Mouse (Mus musculus) midbrain, postnatal 0 days (tissue): ENCODE measurements around the gene Smarcb1. TPM values are rescaled to one million over a fixed set of nuclear protein-coding genes. Genes with fewer than 3 reads are reported as not detected.

Experiments
- ATAC-seq: fragments of 200-750 bp; cut with Nextera tagmentation; 2 replicates; pipeline ENCODE4 v1.8.0; 2017; ENCODE audit warnings: moderate number of reproducible peaks, mild to moderate bottlenecking, moderate TSS enrichment, moderate library complexity; ENCODE audit not compliant: low FRiP score
- DNase-seq: peaks from one replicate; pipeline ENCODE4 v3.0.0-alpha.2; 2015; ENCODE audit warnings: low spot score
- H3K27ac ChIP-seq: fragments of 300-500 bp; sonication (generic); 2 replicates; pipeline ENCODE4 v1.5.1; 2014; ENCODE audit warnings: low read depth, mild to moderate bottlenecking, low read length, mixed read lengths
- H3K27me3 ChIP-seq: fragments of 300-500 bp; sonication (generic); 2 replicates; pipeline ENCODE4 v1.6.1; 2014; ENCODE audit warnings: low read length, control low read depth, mixed read lengths; ENCODE audit not compliant: insufficient read depth
- H3K36me3 ChIP-seq: fragments of 300-500 bp; sonication (generic); 2 replicates; pipeline ENCODE4 v1.6.1; 2014; ENCODE audit warnings: low read length, control low read depth, mixed read lengths; ENCODE audit not compliant: insufficient read depth
- H3K4me1 ChIP-seq: fragments of 300-500 bp; sonication (generic); 2 replicates; pipeline ENCODE4 v1.6.1; 2014; ENCODE audit warnings: mild to moderate bottlenecking, control low read depth, antibody characterized with exemption, low read length, mixed read lengths; ENCODE audit not compliant: insufficient read depth
- H3K4me2 ChIP-seq: fragments of 300-500 bp; sonication (generic); 2 replicates; pipeline ENCODE4 v1.6.1; 2014; ENCODE audit warnings: low read depth, mild to moderate bottlenecking, low read length, mixed read lengths; ENCODE audit not compliant: poor library complexity, severe bottlenecking
- H3K4me3 ChIP-seq: fragments of 300-500 bp; sonication (generic); 2 replicates; pipeline ENCODE4 v1.5.1; 2014; ENCODE audit warnings: low read depth, mild to moderate bottlenecking, low read length, moderate library complexity
- H3K9ac ChIP-seq: fragments of 300-500 bp; sonication (generic); replicated peaks from 2 replicates; pipeline ENCODE4 v1.6.1; 2014; ENCODE audit warnings: mild to moderate bottlenecking, low read length, moderate library complexity, mixed read lengths; ENCODE audit not compliant: poor library complexity, severe bottlenecking
- H3K9me3 ChIP-seq: fragments of 300-500 bp; sonication (generic); 2 replicates; pipeline ENCODE4 v1.6.1; 2016; ENCODE audit warnings: low read length, control low read depth
- CTCF ChIP-seq: IDR thresholded peaks from 2 replicates; pipeline ENCODE4 v1.5.1; 2016; ENCODE audit warnings: antibody characterized with exemption, mild to moderate bottlenecking
- WGBS: fragments of 180-500 bp; shearing (Covaris S2); extraction: QIAGEN DNeasy Blood & Tissue Kit; methylation state at CpG from one replicate; pipeline ENCODE4 v1.1.7; 2014; 5-methylcytosine and 5-hydroxymethylcytosine counted together
- polyA plus RNA-seq: library from polyadenylated mRNA; unstranded; fragments of >200 nt; fragmentation: Nextera tagmentation; extraction: Ambion mirVana; gene quantifications from 2 replicates; pipeline ENCODE4 v1.2.1, GENCODE M21; 2015
- total RNA-seq: library from RNA; depleted of rRNA; stranded (reverse); fragments of >200 nt; gene quantifications from 2 replicates; pipeline ENCODE4 v1.2.3, GENCODE M21; 2014

The Smarcb1 gene
- total and polyA plus RNA-seq, 2 experiments from 2014 or later, result 147 to 205 TPM

GRCm38 (mm10) chr10:75859107-75859746 lies 62.2 kb downstream of the Smarcb1 start:
- Histone ChIP-seq H3K4me3 (peak overlapping the region; percentile 49), H3K9ac (peak overlapping the region; percentile 80), H3K4me1 (peaks cover 9% of the 10 kb centered on the region; the same call in 1 of the 2 replicates), H3K36me3 (peaks cover 15% of the 10 kb centered on the region; the same call in 1 of the 2 replicates), H3K27me3 (no peaks in the 10 kb centered on the region), H3K4me2 (peak overlapping the region; percentile 64), H3K27ac (peak overlapping the region; percentile 86), H3K9me3 (no peaks in the 10 kb centered on the region)
- 2% methylated on average over 21 of the region's 27 CpGs for WGBS
- DNase-seq (peak; percentile 82), ATAC-seq (peak; percentile 82)
- peak; percentile 36; the same call in 1 of the 2 replicates for TF ChIP-seq CTCF

DNA sequence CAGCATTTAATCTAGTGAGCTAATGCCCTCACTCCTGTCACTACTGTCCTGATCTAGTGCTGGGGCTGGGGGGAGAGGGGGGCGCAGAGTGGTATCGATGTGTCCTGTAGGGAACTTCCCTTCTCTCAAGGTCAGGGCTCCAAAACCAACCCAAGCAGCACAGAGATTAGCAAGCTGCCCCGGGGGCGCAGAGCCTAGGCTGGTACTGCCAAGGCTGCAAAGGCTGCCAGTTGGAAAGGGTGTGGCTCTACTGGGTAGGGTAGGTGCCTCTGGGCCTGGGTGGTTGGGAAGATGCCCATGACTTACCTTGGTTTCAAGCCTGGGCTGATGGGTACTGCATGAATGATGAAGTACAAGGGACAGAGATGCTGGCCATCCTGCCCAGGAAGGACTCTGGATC lies 63.8 kb downstream of the Smarcb1 start:
- DNase-seq, result no peak
- Histone ChIP-seq H3K27me3 (no peaks in the 10 kb centered on the region), H3K36me3 (peaks cover 15% of the 10 kb centered on the region; the same call in 1 of the 2 replicates), H3K4me1 (peaks cover 9% of the 10 kb centered on the region; the same call in 1 of the 2 replicates), H3K4me2 (no peak overlapping the region), H3K9ac (no peak overlapping the region), H3K27ac (no peak overlapping the region), H3K9me3 (no peaks in the 10 kb centered on the region), H3K4me3 (no peak overlapping the region)
- 91% methylated on average over 4 of the region's 4 CpGs for WGBS
- TF ChIP-seq CTCF, result no peak
- ATAC-seq, result no peak

DNA sequence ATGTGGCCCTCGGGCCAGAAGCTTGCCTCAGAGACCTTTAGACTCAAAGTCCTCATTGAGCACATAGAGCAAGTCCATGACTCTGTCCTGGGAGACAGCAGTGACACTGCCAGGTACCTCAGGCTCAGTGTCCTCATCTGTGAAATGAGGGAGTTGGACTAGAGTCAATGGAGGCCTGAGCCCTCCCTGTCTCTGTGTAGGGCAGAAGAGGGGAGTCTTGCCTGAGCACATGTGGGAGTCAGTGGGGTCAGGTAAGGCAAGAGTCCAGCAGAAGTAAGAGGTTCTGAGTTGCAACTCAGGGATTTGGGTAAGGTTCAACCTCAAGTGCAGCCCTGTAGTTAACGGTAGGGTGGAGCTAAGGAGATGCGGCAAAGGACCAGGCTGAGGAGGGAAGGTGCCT lies 64.4 kb downstream of the Smarcb1 start:
- DNase-seq (no peak), ATAC-seq (no peak)
- WGBS, result 87% methylated on average over 3 of the region's 3 CpGs
- H3K9ac ChIP-seq, result no peak overlapping the region
- H3K27ac ChIP-seq, result no peak overlapping the region
- no peak overlapping the region for H3K4me3 ChIP-seq
- H3K9me3 ChIP-seq, result no peaks in the 10 kb centered on the region
- peaks cover 9% of the 10 kb centered on the region; the same call in 1 of the 2 replicates for H3K4me1 ChIP-seq
- H3K27me3 ChIP-seq, result no peaks in the 10 kb centered on the region
- H3K4me2 ChIP-seq, result no peak overlapping the region
- TF ChIP-seq CTCF, result no peak
- H3K36me3 ChIP-seq, result peaks cover 15% of the 10 kb centered on the region; the same call in 1 of the 2 replicates

GRCm38 (mm10) chr10:75856155-75856907 lies 65.1 kb downstream of the Smarcb1 start:
- ATAC-seq (no peak), DNase-seq (no peak)
- Histone ChIP-seq H3K9me3 (no peaks in the 10 kb centered on the region), H3K36me3 (peaks cover 15% of the 10 kb centered on the region; the same call in 1 of the 2 replicates), H3K4me1 (peaks cover 9% of the 10 kb centered on the region; the same call in 1 of the 2 replicates), H3K27me3 (no peaks in the 10 kb centered on the region), H3K4me2 (no peak overlapping the region), H3K27ac (no peak overlapping the region), H3K9ac (no peak overlapping the region), H3K4me3 (no peak overlapping the region)
- no peak for TF ChIP-seq CTCF
- WGBS, result 85% methylated on average over 11 of the region's 11 CpGs

DNA sequence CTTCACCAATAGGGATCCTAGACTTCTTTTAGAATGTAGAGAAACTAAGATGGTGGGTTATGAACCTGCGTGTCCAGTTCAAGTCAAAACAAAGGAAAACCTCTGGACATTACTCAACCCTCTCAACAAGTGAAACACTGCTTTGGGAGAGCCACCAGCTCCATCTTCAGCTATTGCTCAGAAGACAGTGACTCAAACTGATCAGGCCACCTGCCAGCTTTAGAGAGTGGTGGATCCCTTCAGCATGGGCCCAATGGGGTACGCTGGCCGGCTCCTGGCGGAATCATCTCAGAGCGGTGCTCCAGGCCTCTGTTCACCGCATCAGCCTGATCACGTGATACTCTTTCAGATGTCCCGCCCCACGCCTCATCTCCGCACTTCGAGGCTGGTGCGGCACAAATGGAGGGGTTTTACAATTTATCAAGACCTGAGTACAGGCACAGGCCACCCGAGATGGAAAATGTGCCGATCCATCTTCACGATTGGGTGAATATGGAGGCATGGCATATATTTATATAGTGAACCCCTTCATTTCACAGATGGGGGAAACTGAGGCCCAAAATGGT lies 65.9 kb downstream of the Smarcb1 start:
- TF ChIP-seq CTCF, result no peak
- Histone ChIP-seq H3K36me3 (peaks cover 15% of the 10 kb centered on the region; the same call in 1 of the 2 replicates), H3K9me3 (no peaks in the 10 kb centered on the region), H3K4me2 (no peak overlapping the region), H3K9ac (no peak overlapping the region), H3K4me1 (0 out of 2 replicates have a peak, but pooled peaks cover 7% of the 10 kb centered on the region), H3K4me3 (no peak overlapping the region), H3K27me3 (no peaks in the 10 kb centered on the region), H3K27ac (no peak overlapping the region)
- ATAC-seq (no peak), DNase-seq (no peak)
- 92% methylated on average over 15 of the region's 15 CpGs for WGBS
